Comparison of ENCODE assay signal across 16 mouse cellular contexts in genomic region chr3:103443247-103443646, GRCm38 (mm10).
"Had no signal": no experiment of that assay in that cellular context is flagged by ENCODE, and none has a peak within 500 bp of the region (broad histone marks: within the 10 kb centered on the region; RNA-seq: fewer than 3 reads in every experiment).

No protein-coding gene starts in this region.

- H3K4me2 ChIP-seq: lung, embryonic 15.5 days; midbrain, embryonic 11.5 days; midbrain, embryonic 13.5 days; midbrain, embryonic 15.5 days; neural tube, embryonic 12.5 days had no signal

- H3K9me3 ChIP-seq: lung, embryonic 15.5 days; megakaryocyte, embryonic 14.5 days; midbrain, embryonic 13.5 days; midbrain, embryonic 15.5 days; neural tube, embryonic 12.5 days had no signal

- H3K27ac ChIP-seq: lung, embryonic 15.5 days; macrophage; midbrain, embryonic 13.5 days; midbrain, embryonic 15.5 days; neural tube, embryonic 12.5 days had no signal

- H3K27me3 ChIP-seq: lung, embryonic 15.5 days; midbrain, embryonic 13.5 days; midbrain, embryonic 15.5 days; neural tube, embryonic 12.5 days had no signal

- ATAC-seq: lung, postnatal 0 days; midbrain, embryonic 13.5 days; midbrain, embryonic 15.5 days had no signal

- H3K9ac ChIP-seq: liver, postnatal 0 days; lung, embryonic 15.5 days; midbrain, embryonic 13.5 days; midbrain, embryonic 15.5 days; neural tube, embryonic 12.5 days had no signal

- H3K4me1 ChIP-seq: lung, embryonic 15.5 days; megakaryocyte, embryonic 14.5 days; midbrain, embryonic 15.5 days; neural tube, embryonic 12.5 days had no signal

- H3K4me3 ChIP-seq: lung, embryonic 15.5 days; megakaryocyte, embryonic 14.5 days; midbrain, embryonic 13.5 days; midbrain, embryonic 15.5 days; neural tube, embryonic 12.5 days had no signal

- DNase-seq: liver, postnatal 0 days; lung, adult 2 months; lung, postnatal 14 days; lung, postnatal 36 days; right cerebral cortex, postnatal 14 days; thymus, adult 18-20 months; thymus, postnatal 25 days; thymus, postnatal 4 days had no signal

- H3K36me3 ChIP-seq: lung, embryonic 15.5 days; midbrain, embryonic 13.5 days; midbrain, embryonic 15.5 days; neural tube, embryonic 12.5 days had no signal
